ENCODE assay signal across 8 mouse cellular contexts in genomic region chr2:174932137-174933012, GRCm38 (mm10).
A peak's percentile ranks its signal among the peaks of the same experiment; 100 is the strongest.
DNase-seq lines count a peak whose midpoint lies in the region; ATAC-seq and TF ChIP-seq lines count a peak whose summit lies in the region.

No protein-coding gene starts in this region.

- no peaks in the 10 kb centered on the region for H3K36me3 ChIP-seq in C2C12 (ENCODE audit: control insufficient read depth, insufficient read depth)
- H3K36me3 ChIP-seq in embryonic facial prominence, embryonic 14.5 days (ENCODE audit: control insufficient read depth, insufficient read depth, low read length) = no peaks in the 10 kb centered on the region
- H3K36me3 ChIP-seq in kidney, embryonic 15.5 days = no peaks in the 10 kb centered on the region
- H3K36me3 ChIP-seq in limb, embryonic 14.5 days (ENCODE audit: control insufficient read depth, insufficient read depth, low read length) = no peaks in the 10 kb centered on the region

- H3K79me3 ChIP-seq in C2C12 (ENCODE audit: low read depth) = no peaks in the 10 kb centered on the region

- H3K4me1 ChIP-seq in bone marrow, adult 2 months (ENCODE audit: control insufficient read depth, insufficient read depth, low read length) = no peaks in the 10 kb centered on the region
- no peaks in the 10 kb centered on the region for H3K4me1 ChIP-seq in embryonic facial prominence, embryonic 14.5 days (ENCODE audit: control insufficient read depth, insufficient read depth, low read length)
- 0 out of 2 replicates have a peak, but pooled peaks cover 4% of the 10 kb centered on the region for H3K4me1 ChIP-seq in kidney, embryonic 15.5 days
- H3K4me1 ChIP-seq in limb, embryonic 14.5 days (ENCODE audit: control insufficient read depth, insufficient read depth, low read length) = no peaks in the 10 kb centered on the region; the same call in 1 of the 2 replicates

- no peaks in the 10 kb centered on the region for H3K9me3 ChIP-seq in embryonic facial prominence, embryonic 14.5 days (ENCODE audit: control insufficient read depth, low read length)
- H3K9me3 ChIP-seq in kidney, embryonic 15.5 days (replicated peaks) = no peaks in the 10 kb centered on the region
- no peaks in the 10 kb centered on the region for H3K9me3 ChIP-seq in limb, embryonic 14.5 days (ENCODE audit: control insufficient read depth, low read length)

- 0 out of 2 replicates have a peak overlapping the region, but pooled peaks have one; percentile 16 for H3K4me2 ChIP-seq in embryonic facial prominence, embryonic 14.5 days (ENCODE audit: low read depth, low read length)
- no peak overlapping the region for H3K4me2 ChIP-seq in kidney, embryonic 15.5 days
- 0 out of 2 replicates have a peak overlapping the region, but pooled peaks have one; percentile 25 for H3K4me2 ChIP-seq in limb, embryonic 14.5 days (replicated peaks; ENCODE audit: low read depth, low read length, severe bottlenecking)

- peak; percentile 59 for TF ChIP-seq CTCF in C2C12 (IDR thresholded peaks at IDR 0.05; ENCODE audit: control insufficient read depth, insufficient read depth, insufficient read length)
- peak; percentile 88 for TF ChIP-seq CTCF in bone marrow, adult 2 months (IDR thresholded peaks at IDR 0.05; ENCODE audit: control insufficient read depth, insufficient read depth, low read length)

- H3ac ChIP-seq in C2C12 (ENCODE audit: control insufficient read depth, insufficient read length, low read depth) = no peak overlapping the region

- no peak overlapping the region for H3K27ac ChIP-seq in bone marrow, adult 2 months (ENCODE audit: control insufficient read depth, insufficient read depth, low read depth, low read length, poor library complexity)
- no peak overlapping the region for H3K27ac ChIP-seq in embryonic facial prominence, embryonic 14.5 days (replicated peaks; ENCODE audit: low read depth, low read length)
- H3K27ac ChIP-seq in kidney, embryonic 15.5 days = no peak overlapping the region
- no peak overlapping the region for H3K27ac ChIP-seq in limb, embryonic 14.5 days (replicated peaks; ENCODE audit: low read depth, low read length)

- ATAC-seq in embryonic facial prominence, embryonic 14.5 days (ENCODE audit: low read depth) = peak; percentile 72
- peak; percentile 67 for ATAC-seq in kidney, embryonic 15.5 days (replicated peaks; ENCODE audit: low FRiP score)
- peak; percentile 61 for ATAC-seq in limb, embryonic 14.5 days (ENCODE audit: low FRiP score, low read depth)
- ATAC-seq in monocyte, adult 5-6 weeks (replicated peaks; ENCODE audit: insufficient number of reproducible peaks, low FRiP score, low TSS enrichment, poor library complexity, severe bottlenecking) = peak; percentile 78

- no peak overlapping the region for H3K4me3 ChIP-seq in C2C12 (ENCODE audit: insufficient read depth, poor library complexity, severe bottlenecking)
- no peak overlapping the region for H3K4me3 ChIP-seq in bone marrow, adult 2 months (replicated peaks; ENCODE audit: control insufficient read depth, low read depth, low read length)
- H3K4me3 ChIP-seq in embryonic facial prominence, embryonic 14.5 days (ENCODE audit: low read depth, low read length) = no peak overlapping the region
- H3K4me3 ChIP-seq in kidney, embryonic 15.5 days (replicated peaks) = no peak overlapping the region
- H3K4me3 ChIP-seq in limb, embryonic 14.5 days (replicated peaks; ENCODE audit: low read length) = no peak overlapping the region

- H3K79me2 ChIP-seq in C2C12 (ENCODE audit: control insufficient read depth, insufficient read depth) = no peaks in the 10 kb centered on the region

- no peaks in the 10 kb centered on the region for H3K27me3 ChIP-seq in C2C12 (ENCODE audit: control insufficient read depth, insufficient read depth, insufficient read length)
- H3K27me3 ChIP-seq in embryonic facial prominence, embryonic 14.5 days (replicated peaks; ENCODE audit: control insufficient read depth, insufficient read depth, low read length) = no peaks in the 10 kb centered on the region
- no peaks in the 10 kb centered on the region for H3K27me3 ChIP-seq in kidney, embryonic 15.5 days
- no peaks in the 10 kb centered on the region for H3K27me3 ChIP-seq in limb, embryonic 14.5 days (ENCODE audit: control insufficient read depth, insufficient read depth, low read length)

- peak; percentile 87 for DNase-seq in embryonic facial prominence, embryonic 14.5 days (ENCODE audit: low spot score)
- DNase-seq in heart, adult 9 months (ENCODE audit: low spot score in 2 of 2) = peak; percentile 63 to 86
- DNase-seq in limb, embryonic 14.5 days (ENCODE audit: low spot score) = peak; percentile 90
- peak; percentile 57 to 58 for DNase-seq in spleen, postnatal 36 days (ENCODE audit: low spot score in 2 of 2)

- 0 out of 2 replicates have a peak overlapping the region, but pooled peaks have one; percentile 15 for H3K9ac ChIP-seq in embryonic facial prominence, embryonic 14.5 days (ENCODE audit: low read depth, low read length)
- no peak overlapping the region for H3K9ac ChIP-seq in kidney, embryonic 15.5 days
- no peak overlapping the region for H3K9ac ChIP-seq in limb, embryonic 14.5 days (ENCODE audit: low read depth, low read length, severe bottlenecking)

- no peak for TF ChIP-seq POLR2A in bone marrow, adult 2 months (IDR thresholded peaks at IDR 0.05; ENCODE audit: borderline replicate concordance, control insufficient read depth, low read depth, low read length)
- TF ChIP-seq POLR2A in limb, embryonic 14.5 days (IDR thresholded peaks at IDR 0.05; ENCODE audit: borderline replicate concordance, extremely low read depth, insufficient read depth, insufficient read length) = no peak

- WGBS in bone marrow, adult 2 months = 27% methylated on average over 20 of the region's 20 CpGs
- 28% methylated on average over 20 of the region's 20 CpGs for WGBS in embryonic facial prominence, embryonic 14.5 days
- WGBS in kidney, embryonic 15.5 days = 35% methylated on average over 20 of the region's 20 CpGs
- WGBS in limb, embryonic 14.5 days = 32% methylated on average over 20 of the region's 20 CpGs

TF ChIP-seq in C2C12, 6 proteins besides CTCF, POLR2A, EP300 and RAD21:
- TF ChIP-seq MYOD1 (IDR thresholded peaks at IDR 0.05; ENCODE audit: control insufficient read depth, insufficient read length, low read depth) = no peak
- no peak for TF ChIP-seq CEBPB (IDR thresholded peaks at IDR 0.05; ENCODE audit: low read depth)
- TF ChIP-seq MYOG (IDR thresholded peaks at IDR 0.05; ENCODE audit: control insufficient read depth, extremely low read depth, insufficient read length) = no peak
